Mouse (Mus musculus) testis, adult 2 months (tissue): ENCODE data around the gene Grpel1.

Experiments used
- CTCF ChIP-seq: fragments of 200-500 bp; IDR thresholded peaks from 2 replicates; pipeline ENCODE4 v1.5.1; 2012; ENCODE audit warnings: low read depth, mild to moderate bottlenecking, inconsistent platforms, low read length, moderate library complexity; ENCODE audit not compliant: control insufficient read depth, insufficient read depth, insufficient replicate concordance
- POLR2A ChIP-seq: fragments of 200-500 bp; IDR thresholded peaks from 2 replicates; pipeline ENCODE4 v1.6.1; 2012; ENCODE audit warnings: low read depth, mild to moderate bottlenecking, inconsistent platforms, low read length, moderate library complexity; ENCODE audit not compliant: control insufficient read depth

DNA sequence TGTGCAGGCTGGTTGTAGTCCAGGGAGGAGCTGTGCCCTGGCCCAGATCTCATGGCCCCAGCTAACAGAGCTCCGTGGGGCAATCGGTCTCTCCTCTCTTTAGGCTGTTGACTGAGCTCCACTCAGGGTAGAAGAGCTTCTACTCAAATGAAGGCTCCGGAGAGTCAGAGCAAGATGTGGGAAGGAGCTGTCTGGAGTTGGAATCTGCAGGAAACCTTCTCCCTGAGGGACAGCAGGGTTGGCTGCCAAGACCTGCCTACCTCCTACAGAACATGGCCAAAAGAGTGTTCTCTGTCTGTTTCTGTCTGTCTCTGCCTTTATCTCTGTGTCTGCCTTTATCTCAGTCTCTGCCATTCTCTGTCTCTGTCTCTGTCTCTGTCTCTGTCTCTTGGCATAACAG, 35.2 kb upstream of the Grpel1 start:
- TF ChIP-seq CTCF = no peak
- TF ChIP-seq POLR2A = no peak
